Mouse (Mus musculus) layer of hippocampus, adult 11-12 months (tissue): ENCODE measurements around the gene Oaz1.
"Not testable (repeated sequence)": the region's sequence is repeated elsewhere in the genome, so short reads cannot be mapped to it uniquely, and the experiment has no call there.

Source experiments
- DNase-seq: peaks from one replicate; pipeline ENCODE4 v3.0.0; 2022; ENCODE audit warnings: low spot score

The Oaz1 gene

DNA sequence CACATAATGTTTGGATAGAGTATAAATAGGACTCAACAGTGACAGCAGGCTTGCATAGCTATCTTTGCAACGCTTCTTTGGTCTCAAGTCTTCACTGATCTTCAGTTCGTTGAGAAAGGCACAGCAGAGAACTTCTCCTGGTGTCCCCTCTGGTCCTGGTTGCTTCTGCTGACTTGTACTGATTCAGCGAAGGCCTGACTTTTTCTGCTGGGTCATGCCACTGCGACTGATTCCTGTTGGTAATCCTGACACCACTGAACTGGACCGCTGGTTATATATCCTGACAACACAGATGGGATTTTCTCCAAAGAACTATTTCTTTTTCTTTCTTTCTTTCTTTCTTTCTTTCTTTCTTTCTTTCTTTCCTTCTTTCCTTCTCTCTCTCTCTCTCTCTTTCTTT is 3.9 kb upstream of the Oaz1 start:
- no peak for DNase-seq

- no peak for DNase-seq
Observed at GRCm38 (mm10) chr10:80823316-80823715, 3.1 kb upstream of the Oaz1 start.

GRCm38 (mm10) chr10:80823847-80824643 is 2.4 kb upstream of the Oaz1 start:
- DNase-seq = no peak

- no peak for DNase-seq
Observed at GRCm38 (mm10) chr10:80824827-80825226, 1.6 kb upstream of the Oaz1 start.

DNA sequence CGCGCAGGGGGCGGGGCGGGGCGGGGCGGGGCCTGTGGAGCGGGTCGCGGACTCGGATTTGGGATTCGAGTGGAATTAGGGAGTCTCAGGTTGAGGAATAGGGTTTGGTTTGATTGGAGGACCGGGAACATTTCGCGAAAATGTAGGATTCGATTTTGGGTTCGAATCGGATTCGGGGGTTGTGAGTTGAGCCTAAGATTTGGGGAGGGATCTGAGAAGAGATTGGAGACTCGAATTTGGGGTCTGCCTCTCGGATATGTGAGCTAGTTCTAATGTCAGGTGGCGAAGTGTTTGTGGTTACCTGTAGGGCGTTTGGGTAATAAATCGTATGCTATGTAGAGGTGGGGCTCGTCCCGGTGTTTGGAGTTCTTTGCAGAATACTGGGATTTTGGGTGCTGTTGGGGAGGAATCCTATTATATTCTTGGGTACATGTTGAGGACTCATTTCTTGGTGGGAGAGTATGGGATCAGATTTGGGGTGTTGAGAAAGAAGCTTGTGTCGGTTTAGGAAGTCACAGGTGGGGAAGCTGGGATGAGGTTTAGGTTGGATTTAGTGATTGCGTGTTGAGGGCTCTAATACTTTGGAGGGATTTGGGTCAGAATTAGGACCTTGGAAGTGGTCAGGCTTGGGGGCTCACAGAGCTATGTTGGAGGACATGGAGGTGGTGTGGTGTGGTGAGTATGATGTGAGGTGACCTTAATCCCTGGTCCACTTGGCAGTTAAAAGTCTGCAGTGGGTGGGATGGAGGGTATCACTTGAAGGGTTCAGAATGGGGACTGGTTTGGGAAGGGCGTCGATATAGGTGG is 810 bp downstream of the Oaz1 start:
- DNase-seq = no peak

- DNase-seq = no peak
Observed at GRCm38 (mm10) chr10:80827870-80828420, 1.5 kb downstream of the Oaz1 start.

GRCm38 (mm10) chr10:80828587-80828986 is 2.1 kb downstream of the Oaz1 start:
- DNase-seq = not testable (repeated sequence)

DNA sequence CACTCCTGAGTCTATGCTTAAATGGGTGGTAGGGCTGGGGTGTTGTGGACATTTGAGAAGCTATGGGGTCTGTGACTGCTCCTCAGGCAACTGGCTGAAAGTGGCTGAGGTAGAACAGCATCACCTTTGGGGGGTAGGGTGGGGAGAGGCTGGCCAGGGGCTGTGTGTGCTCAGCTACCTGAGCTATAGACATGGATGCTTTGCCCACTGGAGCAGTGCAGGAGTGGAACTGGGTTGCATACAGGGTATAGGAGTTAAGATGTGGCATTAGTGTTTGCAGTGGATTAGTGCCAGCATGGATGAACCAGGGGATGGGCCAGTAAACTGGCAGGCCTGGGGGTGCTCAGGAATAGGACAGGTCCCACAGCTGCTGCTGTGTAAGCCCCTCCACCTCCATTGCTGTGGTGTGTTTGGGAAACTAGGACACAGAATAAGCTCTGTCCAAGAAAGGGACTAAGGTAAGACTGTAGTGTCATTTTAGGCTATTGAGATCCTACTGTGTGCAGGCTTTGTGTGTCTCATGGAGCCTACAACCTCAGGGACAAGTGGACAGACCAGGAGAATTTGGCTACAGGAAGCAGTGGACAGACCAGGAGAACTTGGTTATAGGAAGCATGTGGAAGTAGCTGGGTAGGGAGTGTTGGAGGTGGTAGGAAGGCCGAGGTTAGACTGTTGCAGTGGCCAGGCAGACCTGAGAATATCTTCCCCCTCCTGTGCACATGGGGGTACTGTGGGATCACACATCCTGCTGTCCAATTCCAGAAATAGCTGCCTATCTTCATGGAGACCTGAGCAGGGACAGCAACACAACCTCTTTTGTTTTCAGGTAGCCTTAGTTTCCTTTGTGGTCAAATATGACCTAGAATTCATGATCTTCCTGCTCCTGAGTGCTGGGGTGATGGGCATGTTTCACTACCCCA is 3.2 kb downstream of the Oaz1 start:
- DNase-seq = no peak

DNA sequence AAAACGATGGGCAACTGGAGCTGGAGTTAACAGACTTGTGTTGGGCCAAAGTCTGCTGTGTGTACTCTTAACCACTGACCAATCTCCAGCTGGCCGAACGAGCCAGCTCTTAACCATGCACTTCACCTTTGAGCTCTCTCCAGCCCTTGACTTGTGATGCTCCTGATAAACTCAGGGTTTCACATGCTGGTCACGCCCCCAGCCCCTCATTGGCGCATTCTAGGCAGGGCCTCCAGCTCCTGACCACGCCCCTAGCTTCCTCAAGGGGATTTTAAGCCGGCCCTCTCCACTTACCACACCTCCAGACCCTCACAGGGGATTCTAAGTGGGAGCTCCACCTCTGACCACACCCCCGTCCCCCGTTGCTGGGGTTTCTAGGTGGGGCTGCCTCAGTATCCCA is 4.7 kb downstream of the Oaz1 start:
- no peak for DNase-seq

- no peak for DNase-seq
Observed at GRCm38 (mm10) chr10:80832818-80833217, 6.4 kb downstream of the Oaz1 start.

DNA sequence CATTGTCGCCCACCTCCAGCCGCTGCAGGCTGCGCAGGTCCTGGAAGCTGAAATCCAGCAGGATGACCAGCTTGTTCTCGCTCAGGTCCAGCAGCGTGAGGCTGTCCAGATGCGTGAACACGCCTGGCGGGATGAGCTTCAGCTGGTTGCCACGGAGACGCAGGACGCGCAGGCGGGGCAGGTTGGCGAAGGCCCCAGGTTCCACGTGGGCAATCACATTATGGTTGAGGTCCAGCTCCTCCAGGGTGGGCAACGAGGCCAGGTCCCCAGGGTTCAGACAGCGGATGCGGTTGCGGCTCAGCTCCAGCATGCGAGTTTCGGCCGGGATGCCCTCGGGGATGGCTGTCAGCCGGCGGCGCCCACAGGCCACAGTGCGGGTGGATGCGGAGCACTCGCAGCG is 9.2 kb downstream of the Oaz1 start:
- no peak for DNase-seq

GRCm38 (mm10) chr10:80836949-80837379 is 10.5 kb downstream of the Oaz1 start:
- no peak for DNase-seq

- DNase-seq = no peak
Observed at GRCm38 (mm10) chr10:80837827-80838226, 11.4 kb downstream of the Oaz1 start.

DNA sequence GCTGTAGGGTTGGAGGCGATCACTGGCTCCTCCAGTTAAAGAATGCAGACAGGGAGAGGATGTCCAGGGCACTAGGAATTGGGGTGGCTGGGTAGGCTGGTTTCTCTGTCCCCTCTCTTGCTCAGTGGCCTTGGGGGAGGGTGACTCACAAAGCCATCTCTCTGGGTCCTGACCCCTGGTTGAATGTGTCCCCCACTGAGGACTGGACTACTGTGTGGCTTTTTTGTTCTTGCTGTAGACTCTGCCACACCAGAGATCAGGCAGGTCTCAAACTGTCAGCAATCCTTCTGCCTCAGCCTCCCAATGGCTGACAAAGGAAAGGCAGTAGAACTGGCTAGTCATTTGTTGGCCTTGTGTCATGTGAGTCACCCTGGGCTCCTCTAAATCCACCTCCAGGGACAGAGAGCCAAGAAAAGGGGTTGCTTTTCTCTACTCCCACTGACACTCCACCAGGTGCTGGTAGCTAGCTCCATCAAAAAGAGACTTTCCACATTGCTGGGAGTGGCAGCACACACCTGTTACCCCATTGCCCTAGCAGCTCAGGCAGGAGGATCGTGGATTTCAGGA is 12.0 kb downstream of the Oaz1 start:
- no peak for DNase-seq

DNA sequence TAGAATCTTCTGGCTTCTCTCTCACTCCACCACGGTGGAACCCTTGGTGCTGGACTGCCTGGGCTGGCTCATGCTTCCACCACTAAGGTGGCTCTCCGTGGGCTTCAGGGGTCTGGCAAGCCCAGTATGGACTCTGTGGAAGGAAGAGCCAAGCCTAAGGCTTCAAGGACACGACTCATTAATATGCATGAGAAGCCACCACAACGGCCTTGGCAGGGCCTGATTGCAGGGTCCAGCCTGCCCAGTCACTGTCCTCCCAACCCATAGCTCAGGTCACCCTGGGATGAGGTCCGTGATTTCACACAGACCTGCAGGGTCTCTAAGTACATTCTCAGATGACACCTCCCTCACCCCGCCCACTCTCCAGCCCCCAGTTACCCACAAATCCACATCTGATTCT is 13.4 kb downstream of the Oaz1 start:
- DNase-seq = no peak

- no peak for DNase-seq
Observed at GRCm38 (mm10) chr10:80841685-80842084, 15.2 kb downstream of the Oaz1 start.

- no peak for DNase-seq
Observed at GRCm38 (mm10) chr10:80842334-80842733, 15.9 kb downstream of the Oaz1 start.

- DNase-seq = no peak
Observed at GRCm38 (mm10) chr10:80843087-80843930, 16.9 kb downstream of the Oaz1 start.

DNA sequence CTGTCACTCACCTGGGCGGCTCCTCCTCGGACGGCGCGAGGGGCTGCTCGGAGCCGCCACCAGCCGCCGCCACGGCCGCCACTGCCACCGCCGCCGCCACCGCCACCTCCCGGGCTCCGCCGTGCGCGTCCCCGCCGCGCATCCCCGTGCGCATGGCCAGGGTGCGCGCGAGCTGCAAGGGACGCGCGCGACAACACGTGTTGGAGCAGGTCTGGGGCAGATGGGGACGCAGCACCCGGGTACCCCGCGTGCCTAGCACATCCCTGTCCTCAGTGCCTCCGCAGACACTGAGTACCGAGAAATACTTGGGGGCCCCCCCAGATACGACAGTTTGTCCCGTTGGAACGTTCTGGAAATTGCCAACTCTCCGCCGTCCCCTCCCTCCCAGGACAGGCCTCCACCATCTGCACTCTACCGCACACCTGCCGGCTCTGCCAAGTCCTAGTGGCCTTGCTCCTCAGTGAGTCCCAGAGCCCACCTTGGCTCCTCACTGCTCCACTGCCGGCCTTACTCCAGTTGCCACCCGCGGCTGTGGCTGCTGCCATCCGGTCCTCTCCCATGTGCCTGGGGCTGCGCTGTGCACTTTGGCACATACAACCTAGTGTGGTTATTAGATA is 17.6 kb downstream of the Oaz1 start, which contains the start of gene Lingo3:
Lingo3 (minus strand) TSS at position 109 of the 617 bp plus-strand sequence.
- peak; percentile 60 for DNase-seq

DNA sequence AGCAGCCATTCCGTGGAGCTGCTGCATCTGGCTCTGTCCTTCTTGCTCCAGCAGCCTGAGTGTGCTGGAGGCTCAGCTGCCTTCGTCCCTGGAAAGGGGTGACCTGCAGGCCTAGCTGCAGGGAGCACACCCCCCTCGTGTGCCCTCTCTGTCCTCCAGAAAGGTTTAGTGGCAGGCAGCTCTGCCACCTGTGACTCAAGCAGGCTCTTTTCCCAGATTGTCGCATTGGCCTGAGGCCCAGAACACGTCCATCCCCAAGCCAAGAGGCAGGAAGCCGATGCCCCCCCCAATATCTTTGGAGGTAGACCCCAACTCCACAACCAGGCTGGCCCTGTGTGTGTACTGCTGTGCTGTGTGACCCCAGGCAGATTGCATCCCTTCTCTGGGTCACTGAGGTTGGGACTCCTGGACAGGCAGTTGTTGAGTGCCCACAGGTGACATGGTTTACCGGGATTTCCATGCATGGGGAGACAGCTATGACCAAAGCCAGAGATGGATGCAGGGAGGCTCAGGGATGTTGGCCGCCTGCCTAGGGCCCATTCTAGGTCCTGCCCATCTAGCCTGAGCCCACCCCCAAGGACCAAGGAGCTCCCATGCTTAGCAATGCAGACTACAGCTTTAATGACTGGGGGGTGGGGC is 18.7 kb downstream of the Oaz1 start:
- no peak for DNase-seq
